Mouse (Mus musculus): Measurements from ENCODE around the gene Gm26920.
"Not testable (repeated sequence)": the region's sequence is repeated elsewhere in the genome, so short reads cannot be mapped to it uniquely, and the experiment has no call there.

Gm26920 gene

DNA sequence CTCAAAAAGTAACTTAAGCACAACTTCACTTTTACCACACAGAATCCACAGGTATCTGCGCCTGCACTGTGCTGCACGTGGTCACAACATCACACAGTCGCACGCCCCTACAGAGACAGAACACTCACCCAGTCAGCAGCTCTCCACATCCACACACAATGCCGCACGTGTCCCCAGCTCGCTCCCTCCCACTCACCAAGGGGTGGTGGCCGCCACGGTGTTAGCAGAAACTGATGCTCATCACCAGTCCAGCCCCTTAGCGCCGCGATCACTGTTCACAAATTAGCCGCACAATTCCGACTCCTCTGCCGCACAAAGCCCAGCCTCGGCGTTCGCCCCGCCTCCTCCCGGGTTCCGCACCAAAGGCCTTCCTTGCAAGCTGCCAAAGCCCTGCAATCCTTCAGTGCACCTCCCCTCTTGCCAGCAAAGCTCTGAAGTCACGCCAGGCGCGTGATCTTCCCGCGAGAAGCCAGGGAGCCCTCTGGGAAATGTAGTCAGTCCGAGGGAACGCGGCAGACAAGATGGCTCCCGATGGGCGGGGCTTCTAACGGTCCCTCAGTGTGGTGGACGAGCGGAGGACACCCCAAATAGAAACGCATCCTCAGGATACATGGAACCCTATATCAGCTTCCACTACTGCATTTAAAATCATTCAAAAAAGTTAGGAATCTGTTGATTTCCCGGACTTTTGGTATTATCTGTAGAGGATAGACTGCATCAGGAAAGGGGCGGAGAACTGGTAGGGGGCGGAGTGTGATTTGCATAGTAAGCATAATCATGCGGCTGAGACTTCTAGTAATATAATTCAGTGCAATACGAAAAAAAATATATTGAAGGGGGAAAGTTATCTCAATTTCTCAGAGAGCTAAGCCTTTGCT is at the start of gene Gm26920, which contains the start of gene Zfp566:
Gene Gm26920 (minus strand): TSS at position 319 of the 878 bp plus-strand sequence.
Gene Zfp566 (minus strand): TSS at position 436 of the 878 bp plus-strand sequence.
- in situ Hi-C loops (cut with MboI), result no loop called here

GRCm38 (mm10) chr7:30136826-30137225 is 46.6 kb upstream of the Gm26920 start:
- in situ Hi-C loops (cut with MboI), result no loop called here

- in situ Hi-C loops (cut with MboI), result no loop called here
Measured at GRCm38 (mm10) chr7:30132396-30132795, 42.2 kb upstream of the Gm26920 start.

- in situ Hi-C loops (cut with MboI), result no loop called here
Measured at GRCm38 (mm10) chr7:30129900-30130299, 39.7 kb upstream of the Gm26920 start.

DNA sequence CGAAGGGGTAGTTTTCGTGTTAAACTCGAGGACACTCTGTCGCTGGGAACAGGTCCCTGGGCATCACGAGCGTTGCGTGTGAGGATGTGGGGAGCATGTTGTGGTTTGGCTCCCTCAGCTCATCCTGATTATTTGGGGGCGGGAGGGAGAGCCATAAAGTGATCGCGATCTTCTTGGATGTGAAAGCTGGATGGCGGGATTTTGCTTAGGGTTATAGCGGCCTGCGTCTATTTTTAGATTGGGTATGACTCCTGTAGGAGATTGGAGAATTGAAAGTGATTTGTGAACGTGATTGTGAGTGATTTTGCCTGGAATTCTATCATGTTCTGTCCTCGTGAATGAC is 31.9 kb upstream of the Gm26920 start:
- in situ Hi-C loops (cut with MboI), result no loop called here

DNA sequence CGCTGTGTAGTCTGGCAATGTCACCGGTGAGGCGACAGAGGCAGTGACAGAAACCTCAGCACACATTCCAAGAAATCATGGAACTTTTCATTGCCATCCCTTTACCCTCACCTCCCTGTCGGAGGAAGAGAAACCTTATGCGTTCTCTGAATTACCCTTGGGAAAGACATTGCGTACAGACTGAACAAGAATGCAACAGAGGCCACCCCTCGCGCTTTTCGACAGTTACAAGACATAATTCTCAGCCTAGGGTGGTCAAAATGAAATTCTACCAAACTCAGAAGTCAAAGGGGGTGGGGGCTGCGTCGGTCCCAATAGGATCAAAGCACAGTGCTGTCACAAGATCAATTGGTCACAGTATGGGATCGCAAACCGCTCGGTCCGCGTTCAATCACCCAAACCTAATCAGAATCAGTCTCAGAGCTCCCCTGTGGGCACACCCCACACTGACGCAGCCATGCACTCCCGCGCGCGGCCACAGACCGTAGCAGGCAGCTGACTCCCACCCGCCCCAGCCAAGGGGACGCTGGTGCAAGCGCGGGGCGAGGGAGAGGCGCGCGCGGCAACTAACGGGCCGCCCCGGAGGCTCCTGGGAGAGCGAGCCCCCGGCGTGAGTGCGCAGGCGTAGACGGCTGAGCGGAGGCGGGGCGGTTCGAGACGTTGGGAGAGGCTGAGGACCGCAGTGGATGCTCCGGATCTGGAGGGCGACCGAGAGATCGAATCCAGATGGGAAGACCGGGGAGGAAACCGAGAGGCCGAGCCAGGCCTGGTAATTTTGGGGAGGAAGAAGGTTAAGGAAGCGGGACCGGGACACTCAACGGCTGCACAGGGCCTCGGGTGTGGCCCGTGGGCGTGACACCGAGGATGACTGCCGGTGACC is 31.3 kb upstream of the Gm26920 start, which contains the start of gene Zfp382:
Gene Zfp382 (plus strand): TSS at position 635 of the 880 bp plus-strand sequence.
- in situ Hi-C loops (cut with MboI), result no loop called here

GRCm38 (mm10) chr7:30117935-30118334 is 27.7 kb upstream of the Gm26920 start:
- in situ Hi-C loops (cut with MboI), result not testable (repeated sequence)

GRCm38 (mm10) chr7:30116076-30116475 is 25.9 kb upstream of the Gm26920 start:
- in situ Hi-C loops (cut with MboI), result no loop called here

DNA sequence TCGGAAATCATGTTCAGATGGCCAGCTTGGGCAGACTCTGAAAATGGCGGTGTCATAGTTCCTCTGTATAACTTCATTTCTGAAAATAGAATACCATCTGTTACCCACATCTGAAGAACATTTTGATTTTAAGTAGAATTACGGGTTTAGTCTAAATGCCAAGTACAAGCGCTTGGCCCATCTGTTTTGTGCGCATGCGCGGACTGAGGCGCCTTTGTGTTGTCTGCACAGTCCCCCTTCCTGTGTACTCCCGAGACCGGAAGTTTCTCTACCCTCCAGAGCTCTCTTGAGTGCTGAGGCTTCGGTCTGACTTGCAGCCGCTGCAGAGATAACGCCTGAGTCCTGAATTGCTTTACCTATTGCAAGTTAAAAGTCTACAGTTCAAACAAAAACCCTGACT is 9.1 kb upstream of the Gm26920 start:
- in situ Hi-C loops (cut with MboI), result no loop called here

DNA sequence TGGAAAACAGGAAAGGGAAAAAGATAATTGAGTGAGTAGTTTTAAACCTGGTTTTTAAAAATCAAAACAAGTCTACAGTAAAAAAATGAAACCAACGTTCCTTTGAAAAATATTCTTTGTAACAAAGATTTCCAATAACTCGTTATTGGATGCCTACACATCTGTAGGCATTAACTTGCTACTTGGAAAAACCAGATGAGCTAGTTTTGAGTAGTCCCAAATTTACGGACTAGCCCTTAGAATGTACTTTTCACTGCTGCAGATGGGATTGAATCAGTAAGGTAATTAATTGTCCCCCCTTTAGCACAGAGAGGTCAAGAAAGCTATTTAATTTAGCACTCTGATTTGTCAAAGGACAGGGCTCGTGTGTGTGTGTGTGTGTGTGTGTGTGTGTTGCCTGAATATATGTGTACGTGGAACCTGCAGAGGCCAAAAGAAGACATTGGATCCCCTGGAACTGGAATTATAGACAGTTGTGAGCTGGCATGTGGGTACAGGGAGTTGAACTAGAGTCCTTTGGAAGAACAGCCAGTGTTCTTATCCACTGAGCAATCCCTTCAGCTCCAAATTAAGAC is 5.4 kb upstream of the Gm26920 start:
- in situ Hi-C loops (cut with MboI), result no loop called here

DNA sequence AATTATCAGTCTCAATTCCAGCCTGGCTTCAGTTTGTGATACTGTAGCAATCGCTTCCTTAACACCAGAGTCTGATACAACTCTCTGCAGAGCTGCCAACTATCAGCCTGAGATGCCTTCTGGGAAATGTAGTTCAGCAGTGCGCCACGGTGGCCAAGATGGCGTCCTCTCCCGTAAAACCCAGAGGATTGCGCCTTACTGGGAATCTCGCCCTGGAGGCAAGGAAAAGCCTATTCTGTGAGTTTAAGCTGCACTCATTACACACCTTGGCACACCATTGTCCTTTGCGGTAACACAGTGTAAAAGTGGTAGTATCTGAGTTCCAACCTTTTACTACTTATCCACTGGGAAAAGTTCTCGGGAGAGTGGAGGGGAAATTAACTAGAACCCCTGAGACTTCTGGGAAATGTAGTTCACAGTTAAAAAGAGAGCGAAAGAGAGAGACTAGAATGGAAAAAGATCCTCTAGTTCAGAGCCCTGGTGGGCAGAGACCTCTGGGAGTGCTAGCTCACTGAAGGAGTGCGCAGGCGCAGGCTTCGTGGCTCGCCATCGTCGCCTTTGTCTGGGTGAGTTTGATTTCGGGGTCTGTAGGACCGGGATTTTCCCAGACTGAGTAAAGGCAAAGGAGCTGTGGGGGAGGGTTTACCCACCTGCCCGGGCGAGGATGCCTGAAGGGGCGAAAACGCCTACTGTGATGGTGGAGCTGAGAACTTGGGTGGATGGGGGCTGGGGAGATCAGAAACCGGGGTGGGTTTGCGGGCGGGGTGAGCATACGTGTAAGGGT is 4.6 kb upstream of the Gm26920 start, which contains the start of gene Zfp260:
Gene Zfp260 (plus strand): TSS at position 132 of the 784 bp plus-strand sequence.
- in situ Hi-C loops (cut with MboI), result no loop called here

GRCm38 (mm10) chr7:30093918-30094415 is 3.8 kb upstream of the Gm26920 start:
- in situ Hi-C loops (cut with MboI), result no loop called here

- in situ Hi-C loops (cut with MboI), result no loop called here
Measured at GRCm38 (mm10) chr7:30092666-30093065, 2.5 kb upstream of the Gm26920 start.

GRCm38 (mm10) chr7:30090970-30091585 is 868 bp upstream of the Gm26920 start:
- in situ Hi-C loops (cut with MboI), result no loop called here

DNA sequence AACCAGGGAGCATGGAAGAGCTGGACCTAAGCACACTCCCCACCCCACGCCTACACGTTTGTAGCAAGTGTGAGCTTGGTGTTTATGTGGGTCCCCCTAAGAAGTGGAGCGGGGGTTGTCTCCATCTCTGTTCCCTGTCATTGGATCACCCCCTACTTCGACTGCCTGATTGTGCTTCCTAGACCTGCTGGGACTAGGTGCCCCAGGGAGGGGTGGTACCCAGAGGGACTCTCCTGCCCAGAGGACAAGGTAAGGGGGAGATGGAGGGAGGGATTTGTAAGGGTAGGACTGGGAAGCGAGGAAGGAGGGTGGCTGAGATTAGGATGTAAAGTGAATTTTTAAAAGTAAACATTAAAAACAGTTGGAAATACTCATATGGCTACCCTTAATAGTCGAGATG is 805 bp downstream of the Gm26920 start:
- in situ Hi-C loops (cut with MboI), result no loop called here

- in situ Hi-C loops (cut with MboI), result no loop called here
Measured at GRCm38 (mm10) chr7:30086524-30086923, 3.7 kb downstream of the Gm26920 start.

DNA sequence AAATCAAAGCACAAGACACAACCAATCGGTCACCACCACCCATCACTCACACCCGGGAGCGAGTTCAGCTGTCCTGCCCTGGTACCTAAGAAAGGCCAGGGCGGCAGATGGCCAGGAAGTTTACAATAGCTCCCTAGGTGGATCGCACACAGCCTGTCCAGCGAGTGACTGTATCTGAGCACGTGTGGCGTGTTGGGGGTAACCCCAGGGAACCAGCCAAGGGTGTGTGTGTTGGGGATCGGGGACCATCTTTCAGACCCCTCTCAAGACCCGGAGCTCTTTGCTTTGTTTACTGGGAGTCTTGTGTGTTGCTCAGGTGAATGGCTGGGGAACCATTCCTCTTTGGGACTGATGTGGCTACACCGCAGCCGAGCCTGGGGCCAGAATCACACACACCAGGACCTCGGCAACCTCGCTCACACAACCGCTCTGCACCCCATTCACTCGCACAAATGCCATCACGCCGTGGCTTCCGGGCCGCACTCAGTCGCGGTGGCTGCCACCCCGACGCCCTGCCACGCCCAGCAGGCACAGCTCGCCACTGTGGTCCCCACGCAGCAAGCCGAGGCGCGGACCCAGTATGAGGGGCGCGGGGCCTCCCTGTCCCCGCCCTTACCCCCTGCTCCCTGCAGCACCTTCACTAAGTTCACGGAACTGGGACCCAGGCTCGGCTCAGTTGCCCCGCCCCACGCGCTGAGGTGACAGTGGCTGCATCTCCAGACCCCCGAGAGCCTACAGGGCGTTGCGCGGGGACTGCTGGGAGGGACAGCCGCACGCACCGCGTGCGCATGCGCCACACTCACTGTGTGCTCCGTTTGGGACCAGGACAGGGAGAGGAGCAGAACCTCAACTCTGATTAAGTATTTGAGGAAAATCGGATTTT is 17.8 kb downstream of the Gm26920 start, which contains the start of gene Zfp82:
Gene Zfp82 (minus strand): TSS at position 755 of the 883 bp plus-strand sequence.
- in situ Hi-C loops (cut with MboI), result no loop called here

- in situ Hi-C loops (cut with MboI), result no loop called here
Measured at GRCm38 (mm10) chr7:30064622-30065021, 25.6 kb downstream of the Gm26920 start.

GRCm38 (mm10) chr7:30062478-30062877 is 27.7 kb downstream of the Gm26920 start:
- in situ Hi-C loops (cut with MboI), result no loop called here

GRCm38 (mm10) chr7:30060341-30060740 is 29.9 kb downstream of the Gm26920 start:
- in situ Hi-C loops (cut with MboI), result no loop called here

All from mature B cell (primary cell).